Mouse (Mus musculus) retina, adult 2 months (tissue): ENCODE results near the gene Nudt9.

Experiments used
- DNase-seq: peaks from one replicate; pipeline ENCODE4 v3.0.0-alpha.2; 2012; ENCODE audit warnings: low read depth, low spot score

Nudt9 gene

GRCm38 (mm10) chr5:104076361-104076760 is 30.3 kb downstream of the Nudt9 start:
- DNase-seq, result no peak

GRCm38 (mm10) chr5:104077508-104077907 is 31.4 kb downstream of the Nudt9 start, which contains the start of gene Gm17660:
Gene Gm17660, minus strand, starts transcription at chr5:104077608.
- no peak for DNase-seq

DNA sequence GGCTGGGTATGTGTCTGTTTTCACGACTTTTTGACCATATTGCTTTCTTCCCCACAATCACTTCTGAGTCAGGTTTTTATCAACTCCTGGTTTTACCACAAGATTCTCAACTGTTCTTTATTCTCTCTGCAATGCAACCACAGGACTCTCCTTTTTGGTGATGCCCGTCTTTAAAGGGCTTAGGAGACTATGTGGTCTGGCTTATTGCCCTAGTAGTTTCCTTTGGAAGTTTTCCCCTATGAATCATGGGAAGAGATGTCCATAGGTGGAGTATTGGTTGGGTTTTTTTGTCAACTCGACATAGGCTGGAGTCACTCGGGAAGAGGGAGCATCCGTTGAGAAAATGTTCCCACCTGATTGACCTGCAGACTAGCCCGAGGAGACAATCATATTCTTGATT is 34.6 kb downstream of the Nudt9 start:
- DNase-seq, result no peak

DNA sequence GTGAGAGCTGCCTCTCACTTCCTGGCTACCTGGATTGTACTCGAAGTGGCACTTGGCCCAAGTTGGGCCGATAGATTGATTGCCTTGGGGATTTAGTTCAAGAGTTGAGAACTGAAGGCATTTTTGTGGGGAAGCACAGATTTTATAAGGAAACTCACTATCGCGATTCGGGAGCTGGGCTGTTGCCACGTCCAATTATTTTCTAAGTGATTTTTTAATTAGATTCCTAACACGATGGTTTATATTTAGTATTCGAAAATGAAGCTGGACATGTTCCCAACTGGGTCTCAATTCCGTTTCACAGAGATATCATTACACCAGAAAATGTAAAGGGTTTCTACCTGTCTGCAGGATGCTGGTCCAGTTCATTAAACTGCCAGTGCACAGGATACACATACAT is 39.3 kb downstream of the Nudt9 start:
- DNase-seq, result no peak

- DNase-seq, result no peak
Measured at GRCm38 (mm10) chr5:104089751-104090150, 43.6 kb downstream of the Nudt9 start.

GRCm38 (mm10) chr5:104095416-104096077 is 49.4 kb downstream of the Nudt9 start:
- no peak for DNase-seq

DNA sequence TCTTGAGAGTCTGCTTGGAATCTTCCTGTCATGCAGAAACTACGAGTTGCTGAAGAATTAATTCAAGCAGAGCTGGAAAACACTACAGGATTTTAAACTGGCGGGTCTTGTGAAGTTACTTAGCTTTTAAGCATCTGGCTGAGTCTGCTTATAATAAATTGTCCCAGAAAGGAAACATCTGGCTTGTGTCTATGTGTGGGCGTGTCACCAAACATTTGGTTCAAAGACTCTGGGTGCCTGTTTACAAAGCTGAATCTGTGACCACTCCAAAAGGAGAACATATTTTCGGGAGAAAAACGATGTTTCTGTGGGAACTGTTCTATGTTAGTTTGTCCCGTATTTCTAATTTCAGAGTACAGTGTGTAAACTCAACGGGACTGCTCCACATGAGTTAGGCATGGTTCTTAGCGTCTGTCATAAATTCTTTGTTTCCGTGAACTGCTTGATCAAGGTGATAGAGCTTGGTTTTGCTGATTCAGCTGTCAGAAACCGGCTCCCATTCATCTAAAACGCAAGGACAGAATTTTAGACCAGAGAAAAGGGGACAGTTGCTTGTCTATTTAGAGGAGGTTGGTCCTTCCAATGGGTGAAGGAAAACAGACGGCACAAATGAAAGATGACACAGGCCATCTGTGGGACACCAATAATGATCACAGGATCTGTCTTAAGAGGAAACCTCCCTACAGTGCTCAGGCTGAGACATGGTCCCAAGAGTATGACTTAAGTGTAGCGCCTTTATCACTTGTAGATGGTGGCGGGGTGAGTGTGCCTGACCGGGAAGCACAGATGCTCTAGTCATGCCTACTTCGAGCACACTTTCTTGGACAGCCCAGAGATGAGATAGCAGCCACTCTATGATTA is 50.2 kb downstream of the Nudt9 start:
- no peak for DNase-seq

DNA sequence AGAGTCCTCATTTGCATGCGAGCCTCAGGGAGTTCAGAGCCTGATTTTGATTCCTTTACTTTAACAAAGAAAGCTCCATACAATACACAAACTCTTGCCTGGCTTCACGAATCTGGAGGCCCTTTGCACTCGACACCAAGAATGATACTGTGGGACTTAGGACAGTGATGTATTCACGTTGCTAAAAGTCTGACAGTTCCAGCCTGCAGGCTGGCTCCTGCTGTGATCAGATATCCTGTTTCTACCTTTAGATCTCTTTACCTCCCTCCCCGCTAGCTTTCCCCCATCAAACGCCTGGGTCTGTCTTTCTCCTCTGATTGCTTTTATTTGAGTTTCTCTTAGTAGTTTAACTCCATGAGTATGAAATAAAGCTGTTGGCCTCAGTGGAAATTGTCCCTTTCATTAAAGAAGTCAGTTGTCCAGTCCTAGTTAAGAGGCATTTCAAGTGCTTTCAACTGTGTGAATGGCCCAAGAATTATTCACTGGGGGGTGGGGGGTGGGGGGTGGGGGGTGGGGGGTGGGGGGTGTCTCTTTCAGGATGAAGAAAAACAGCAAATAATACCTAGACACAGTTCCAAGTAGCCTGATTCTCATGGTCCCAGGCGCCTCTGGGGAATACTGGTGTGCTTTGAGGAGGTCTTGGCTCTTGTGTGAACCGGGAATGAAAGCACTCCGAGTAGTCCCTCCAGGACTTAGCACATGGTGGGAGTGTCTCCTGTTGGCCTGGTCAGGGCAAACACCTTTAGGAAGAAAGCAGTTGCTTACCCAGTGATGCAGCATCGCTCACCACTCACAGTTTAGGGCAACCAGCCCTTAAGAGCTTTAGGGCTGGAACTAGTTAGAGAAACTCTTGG is 55.8 kb downstream of the Nudt9 start:
- DNase-seq, result no peak

GRCm38 (mm10) chr5:104103171-104103570 is 57.1 kb downstream of the Nudt9 start:
- DNase-seq, result no peak

- no peak for DNase-seq
Measured at GRCm38 (mm10) chr5:104104111-104104510, 58.0 kb downstream of the Nudt9 start.

DNA sequence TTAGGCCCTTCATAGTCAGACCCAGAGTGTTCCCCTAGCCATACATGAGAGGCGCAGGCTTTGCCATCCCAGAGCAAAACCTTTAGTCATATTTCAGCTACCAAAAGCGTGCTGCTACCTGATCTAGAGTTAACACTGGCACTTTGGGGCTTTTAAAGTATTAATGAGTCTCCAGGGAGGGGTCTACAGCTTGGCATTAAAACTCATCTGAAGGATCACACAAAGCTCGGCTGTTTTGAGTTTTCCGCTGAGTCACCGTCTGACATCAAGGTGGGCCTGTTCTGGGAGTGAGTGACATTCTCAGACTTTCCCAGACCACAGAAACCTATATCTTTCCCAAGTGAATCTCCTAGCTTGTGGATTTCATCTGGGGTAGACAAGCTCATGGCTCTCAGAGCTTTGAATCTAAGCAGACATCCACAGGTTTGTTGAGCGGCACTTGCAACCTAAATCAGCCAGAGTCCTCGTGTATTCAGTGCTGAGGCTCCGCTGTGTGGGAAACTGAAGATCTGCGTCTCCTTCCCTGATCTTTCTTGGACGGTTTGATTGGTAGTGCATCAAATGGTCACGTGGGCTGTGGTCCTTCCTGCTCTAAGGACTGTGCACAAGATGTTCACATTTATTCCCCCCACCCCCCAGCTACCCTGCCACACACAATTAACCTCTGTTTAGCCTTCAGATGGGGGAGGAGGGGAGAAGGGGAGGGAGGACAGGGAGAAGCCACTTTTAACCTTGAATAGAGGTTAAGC is 62.2 kb downstream of the Nudt9 start:
- no peak for DNase-seq

GRCm38 (mm10) chr5:104108879-104109369 is 62.8 kb downstream of the Nudt9 start:
- no peak for DNase-seq

GRCm38 (mm10) chr5:104109516-104109915 is 63.4 kb downstream of the Nudt9 start:
- no peak for DNase-seq

- DNase-seq, result no peak
Measured at GRCm38 (mm10) chr5:104110171-104110920, 64.2 kb downstream of the Nudt9 start.

DNA sequence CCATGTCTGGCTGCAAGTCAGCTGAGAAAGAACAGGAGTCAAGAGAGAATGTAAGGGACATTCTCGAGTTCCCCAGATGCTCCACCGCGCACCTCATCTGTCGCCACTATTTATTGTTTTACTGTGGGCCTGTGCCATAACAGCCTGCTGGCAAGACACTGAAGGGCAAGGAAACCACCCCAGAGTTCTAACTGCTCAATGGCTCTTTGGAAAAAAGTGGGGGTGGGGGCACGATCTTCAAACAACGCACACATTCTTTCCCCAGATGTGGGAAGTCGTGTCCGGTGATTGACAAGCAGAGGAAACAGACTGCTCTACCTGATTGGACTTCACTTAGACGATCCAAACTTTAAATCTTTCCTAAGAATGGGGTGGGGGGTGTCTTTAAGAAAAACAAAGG is 65.9 kb downstream of the Nudt9 start:
- DNase-seq, result no peak

- no peak for DNase-seq
Measured at GRCm38 (mm10) chr5:104112511-104112910, 66.4 kb downstream of the Nudt9 start.

GRCm38 (mm10) chr5:104113491-104114172 is 67.5 kb downstream of the Nudt9 start, which contains the start of gene Sparcl1:
Gene Sparcl1, minus strand, starts transcription at chr5:104113733.
- no peak for DNase-seq
